Mouse (Mus musculus) E14TG2a.4 (cell line): Measurements from ENCODE around the gene Ryr1.
A peak's percentile ranks its signal among the peaks of the same experiment; 100 is the strongest.

ENCODE experiments used
- H3K27me3 ChIP-seq: 2 replicates; pipeline ENCODE4 v1.6.1; 2014; ENCODE audit warnings: low read length, control low read depth; ENCODE audit not compliant: insufficient read depth
- H3K36me3 ChIP-seq: 2 replicates; pipeline ENCODE4 v1.6.1; 2014; ENCODE audit warnings: low read length, control low read depth; ENCODE audit not compliant: insufficient read depth
- H3K4me1 ChIP-seq: replicated peaks from 2 replicates; pipeline ENCODE4 v1.6.1; 2014; ENCODE audit warnings: low read depth, low read length, control low read depth
- H3K4me3 ChIP-seq: replicated peaks from 2 replicates; pipeline ENCODE4 v1.5.1; 2014; ENCODE audit warnings: mild to moderate bottlenecking, low read length
- H3K9me3 ChIP-seq: 2 replicates; pipeline ENCODE4 v1.6.1; 2014; ENCODE audit warnings: low read length, control low read depth
- CTCF ChIP-seq: conservative IDR thresholded peaks from 2 replicates; pipeline ENCODE4 v1.5.1; 2014; ENCODE audit warnings: low read length
- NANOG ChIP-seq: IDR thresholded peaks from 2 replicates; pipeline ENCODE4 v1.6.1; 2014; ENCODE audit warnings: borderline replicate concordance, low read length, mixed read lengths
- POU5F1 ChIP-seq: IDR thresholded peaks from 2 replicates; pipeline ENCODE4 v1.6.1; 2014; ENCODE audit warnings: low read length, borderline replicate concordance

Gene Ryr1

GRCm38 (mm10) chr7:28990766-28991273 lies 134.2 kb downstream of the Ryr1 start:
- no peaks in the 10 kb centered on the region for H3K9me3 ChIP-seq
- H3K27me3 ChIP-seq = no peaks in the 10 kb centered on the region
- TF ChIP-seq CTCF (no peak), POU5F1 (no peak), NANOG (no peak)
- peaks cover 53% of the 10 kb centered on the region for H3K4me1 ChIP-seq
- peak overlapping the region; percentile 75 for H3K4me3 ChIP-seq
- H3K36me3 ChIP-seq = peaks cover 41% of the 10 kb centered on the region

- Histone ChIP-seq H3K9me3 (no peaks in the 10 kb centered on the region), H3K4me3 (no peak overlapping the region), H3K27me3 (no peaks in the 10 kb centered on the region), H3K36me3 (peaks cover 42% of the 10 kb centered on the region), H3K4me1 (peaks cover 48% of the 10 kb centered on the region)
- TF ChIP-seq POU5F1 = no peak
- TF ChIP-seq NANOG = no peak
- TF ChIP-seq CTCF = no peak
Measured at GRCm38 (mm10) chr7:28985207-28985606, 139.8 kb downstream of the Ryr1 start.

- H3K9me3 ChIP-seq = no peaks in the 10 kb centered on the region
- H3K36me3 ChIP-seq = peaks cover 41% of the 10 kb centered on the region
- H3K27me3 ChIP-seq = no peaks in the 10 kb centered on the region
- no peak for TF ChIP-seq NANOG
- TF ChIP-seq CTCF = no peak
- no peak for TF ChIP-seq POU5F1
- H3K4me3 ChIP-seq = no peak overlapping the region
- peaks cover 47% of the 10 kb centered on the region for H3K4me1 ChIP-seq
Measured at GRCm38 (mm10) chr7:28984452-28984851, 140.5 kb downstream of the Ryr1 start.

- Histone ChIP-seq H3K27me3 (no peaks in the 10 kb centered on the region), H3K4me3 (peak overlapping the region; percentile 91), H3K9me3 (no peaks in the 10 kb centered on the region), H3K36me3 (peaks cover 41% of the 10 kb centered on the region), H3K4me1 (peaks cover 54% of the 10 kb centered on the region)
- TF ChIP-seq CTCF = no peak
- TF ChIP-seq NANOG = no peak
- TF ChIP-seq POU5F1 = no peak
Measured at GRCm38 (mm10) chr7:28983849-28984248, 141.1 kb downstream of the Ryr1 start.

- Histone ChIP-seq H3K4me1 (peaks cover 60% of the 10 kb centered on the region), H3K9me3 (no peaks in the 10 kb centered on the region), H3K27me3 (no peaks in the 10 kb centered on the region), H3K4me3 (peak overlapping the region; percentile 91), H3K36me3 (peaks cover 41% of the 10 kb centered on the region)
- TF ChIP-seq NANOG (no peak), CTCF (no peak), POU5F1 (no peak)
Measured at GRCm38 (mm10) chr7:28983141-28983564, 141.8 kb downstream of the Ryr1 start.

GRCm38 (mm10) chr7:28982274-28983013 lies 142.5 kb downstream of the Ryr1 start:
- Histone ChIP-seq H3K36me3 (peaks cover 42% of the 10 kb centered on the region), H3K4me1 (peaks cover 68% of the 10 kb centered on the region), H3K4me3 (peak overlapping the region; percentile 91), H3K27me3 (no peaks in the 10 kb centered on the region), H3K9me3 (no peaks in the 10 kb centered on the region)
- no peak for TF ChIP-seq NANOG
- TF ChIP-seq POU5F1 = no peak
- no peak for TF ChIP-seq CTCF

GRCm38 (mm10) chr7:28981651-28982273 lies 143.2 kb downstream of the Ryr1 start, which contains the start of the genes Eif3k and Map4k1:
Gene Eif3k, minus strand, starts transcription at chr7:28981864.
Gene Map4k1, plus strand, starts transcription at chr7:28982050.
- Histone ChIP-seq H3K9me3 (no peaks in the 10 kb centered on the region), H3K4me1 (peaks cover 74% of the 10 kb centered on the region), H3K4me3 (peak within 1 kb of the TSS; percentile 91), H3K27me3 (no peaks in the 10 kb centered on the region), H3K36me3 (peaks cover 42% of the 10 kb centered on the region)
- TF ChIP-seq NANOG (no peak), POU5F1 (no peak), CTCF (no peak)

- peaks cover 75% of the 10 kb centered on the region for H3K36me3 ChIP-seq
- H3K27me3 ChIP-seq = no peaks in the 10 kb centered on the region
- no peaks in the 10 kb centered on the region for H3K9me3 ChIP-seq
- H3K4me3 ChIP-seq = no peak overlapping the region
- peaks cover 74% of the 10 kb centered on the region for H3K4me1 ChIP-seq
- no peak for TF ChIP-seq POU5F1
- TF ChIP-seq CTCF = no peak
- TF ChIP-seq NANOG = no peak
Measured at GRCm38 (mm10) chr7:28977556-28977955, 147.4 kb downstream of the Ryr1 start.
